20 mouse cellular contexts compared by ENCODE assay signal in genomic region chr8:124489786-124490185, GRCm38 (mm10). TPM values are rescaled to one million over a fixed set of nuclear protein-coding genes. Genes with fewer than 3 reads are reported as not detected.
A peak's percentile ranks its signal among the peaks of the same experiment; 100 is the strongest.
DNase-seq lines count a peak whose midpoint lies in the region; TF ChIP-seq lines count a peak whose summit lies in the region.
"Had no signal": no experiment of that assay in that cellular context is flagged by ENCODE, and none has a peak within 500 bp of the region (broad histone marks: within the 10 kb centered on the region; RNA-seq: fewer than 3 reads in every experiment).

No protein-coding gene starts in this region.

- H3K4me3 ChIP-seq in cerebellum, adult 2 months (replicated peaks; ENCODE audit: insufficient read depth, low read depth, low read length), result no peak overlapping the region
- H3K4me3 ChIP-seq in layer of hippocampus, adult 2 months, result no peak overlapping the region
- H3K4me3 ChIP-seq in cortical plate, adult 2 months (ENCODE audit: insufficient read depth, low read length), result no peak overlapping the region
- H3K4me3 ChIP-seq: embryonic facial prominence, embryonic 15.5 days; forebrain, embryonic 12.5 days; hindbrain, embryonic 15.5 days; liver, embryonic 15.5 days; midbrain, embryonic 10.5 days; neural tube, embryonic 15.5 days had no signal

- no peaks in the 10 kb centered on the region for H3K27me3 ChIP-seq in cerebellum, adult 2 months (ENCODE audit: control insufficient read depth, insufficient read depth, low read length)
- H3K27me3 ChIP-seq: embryonic facial prominence, embryonic 15.5 days; hindbrain, embryonic 15.5 days; liver, embryonic 15.5 days; neural tube, embryonic 15.5 days had no signal

- TF ChIP-seq POLR2A in cerebellum, adult 2 months (IDR thresholded peaks at IDR 0.05; ENCODE audit: borderline replicate concordance, insufficient read depth, low read length), result no peak
- no peak for TF ChIP-seq POLR2A in cortical plate, adult 2 months (IDR thresholded peaks at IDR 0.05; ENCODE audit: extremely low read depth, insufficient read depth, low read length)

- no peak overlapping the region for H3K27ac ChIP-seq in cerebellum, adult 2 months (ENCODE audit: insufficient read depth, low read length)
- peak overlapping the region; percentile 74 for H3K27ac ChIP-seq in layer of hippocampus, adult 2 months
- peak overlapping the region; percentile 65; the same call in 1 of the 2 replicates for H3K27ac ChIP-seq in cortical plate, adult 2 months (ENCODE audit: insufficient read depth, low read length)
- H3K27ac ChIP-seq: embryonic facial prominence, embryonic 15.5 days; forebrain, embryonic 12.5 days; hindbrain, embryonic 15.5 days; liver, embryonic 15.5 days; midbrain, embryonic 10.5 days; neural tube, embryonic 15.5 days had no signal

- H3K4me1 ChIP-seq in cerebellum, adult 2 months (ENCODE audit: control insufficient read depth, insufficient read depth, low read length), result peaks cover 8% of the 10 kb centered on the region
- peaks cover 1% of the 10 kb centered on the region; the same call in 1 of the 2 replicates for H3K4me1 ChIP-seq in cortical plate, adult 2 months (ENCODE audit: control insufficient read depth, insufficient read depth, low read length)
- H3K4me1 ChIP-seq: embryonic facial prominence, embryonic 15.5 days; forebrain, embryonic 12.5 days; hindbrain, embryonic 15.5 days; liver, embryonic 15.5 days had no signal

- 87% methylated on average over 6 of the region's 6 CpGs for WGBS in cerebellum, adult 2 months

- TF ChIP-seq CTCF in cerebellum, adult 2 months (IDR thresholded peaks at IDR 0.05; ENCODE audit: borderline replicate concordance, insufficient read depth, low read depth, low read length), result peak; percentile 46
- TF ChIP-seq CTCF in layer of hippocampus, adult 2 months (conservative IDR thresholded peaks at IDR 0.05), result peak; percentile 47
- peak; percentile 9; the same call in 1 of the 2 replicates for TF ChIP-seq CTCF in cortical plate, adult 2 months (IDR thresholded peaks at IDR 0.05; ENCODE audit: extremely low read depth, insufficient read depth, low read length)

- DNase-seq in cerebellum, adult 2 months, result no peak
- no peak for DNase-seq in cerebellum, adult 11 months
- DNase-seq in layer of hippocampus, adult 2 months (ENCODE audit: low spot score in 2 of 2), result no peak
- DNase-seq in layer of hippocampus, adult 9-10 months (ENCODE audit: low spot score), result no peak
- peak; percentile 51 for DNase-seq in ES-CJ7 (ENCODE audit: low read depth, low spot score)
- no peak for DNase-seq in frontal cortex, postnatal 36 days (ENCODE audit: low spot score in 2 of 2)
- DNase-seq in spleen, postnatal 14 days (ENCODE audit: low spot score in 2 of 2), result no peak
- DNase-seq: adrenal gland, adult 2 months; cerebellum, adult 9-10 months; heart, adult 18-20 months; heart, postnatal 10 days; layer of hippocampus, adult 9-11 months; lung, postnatal 36 days had no signal

RNA-seq across cellular contexts. Expression of gene Cog2, which starts 30.8 kb away (rescaled TPM):
- polyA plus RNA-seq in cerebellum, adult 2 months (2012; rRNA removed), result 38.4 and 40.7 TPM in 2 replicates
- total RNA-seq in layer of hippocampus, adult 2 months (2021), result 10 to 100 TPM; 45.3 to 49.0 TPM
- polyA plus RNA-seq in cortical plate, adult 2 months (2012; rRNA removed), result 27.0 and 29.0 TPM in 2 replicates

RNA-seq across cellular contexts. Expression of gene Pgbd5, which starts 50.3 kb away (rescaled TPM):
- 142 and 155 TPM in 2 replicates for polyA plus RNA-seq in cerebellum, adult 2 months (2012; rRNA removed)
- 100 to 1,000 TPM; 291 to 304 TPM for total RNA-seq in layer of hippocampus, adult 2 months (2021)
- 184 and 196 TPM in 2 replicates for polyA plus RNA-seq in cortical plate, adult 2 months (2012; rRNA removed)
